Mouse (Mus musculus) T-helper 1 cell (primary cell): ENCODE measurements around the gene Spryd4.
"Not testable (repeated sequence)": the region's sequence is repeated elsewhere in the genome, so short reads cannot be mapped to it uniquely, and the experiment has no call there.

Source experiments
- in situ Hi-C: fragments of 300-600 bp; cut with MboI, MseI; formaldehyde crosslinking; loops from one replicate; pipeline ENCODE4 v1.15.1; 2025; ENCODE audit warnings: high pct_unique_total_duplicates

The Spryd4 gene

GRCm38 (mm10) chr10:128225538-128225937 is 13.9 kb upstream of the Spryd4 start, which contains the start of gene Mip:
Mip (plus strand) TSS chr10:128225838.
- in situ Hi-C loops, result no loop called here

GRCm38 (mm10) chr10:128225064-128225463 is 13.5 kb upstream of the Spryd4 start:
- in situ Hi-C loops, result no loop called here

- in situ Hi-C loops, result no loop called here
These were observed 10.1 kb upstream of the Spryd4 start for GRCm38 (mm10) chr10:128221533-128222286.

- in situ Hi-C loops, result no loop called here
These were observed 6.9 kb upstream of the Spryd4 start for GRCm38 (mm10) chr10:128218387-128219117.

GRCm38 (mm10) chr10:128214981-128215380 is 3.4 kb upstream of the Spryd4 start:
- in situ Hi-C loops, result no loop called here

- in situ Hi-C loops, result not testable (repeated sequence)
These were observed 2.5 kb upstream of the Spryd4 start for GRCm38 (mm10) chr10:128214112-128214511.

GRCm38 (mm10) chr10:128212871-128213323 is 1.3 kb upstream of the Spryd4 start:
- in situ Hi-C loops, result no loop called here

GRCm38 (mm10) chr10:128212148-128212547 is 541 bp upstream of the Spryd4 start:
- in situ Hi-C loops, result no loop called here

GRCm38 (mm10) chr10:128210954-128211353 is 653 bp downstream of the Spryd4 start:
- in situ Hi-C loops, result no loop called here

GRCm38 (mm10) chr10:128210131-128210530 is 1.5 kb downstream of the Spryd4 start:
- in situ Hi-C loops, result no loop called here

GRCm38 (mm10) chr10:128209311-128210009 is 2.1 kb downstream of the Spryd4 start:
- in situ Hi-C loops, result no loop called here

GRCm38 (mm10) chr10:128208326-128208725 is 3.3 kb downstream of the Spryd4 start:
- in situ Hi-C loops, result no loop called here

GRCm38 (mm10) chr10:128204941-128205340 is 6.7 kb downstream of the Spryd4 start:
- in situ Hi-C loops, result no loop called here

GRCm38 (mm10) chr10:128201856-128202255 is 9.8 kb downstream of the Spryd4 start:
- in situ Hi-C loops, result no loop called here

- in situ Hi-C loops, result no loop called here
These were observed 16.8 kb downstream of the Spryd4 start for GRCm38 (mm10) chr10:128194551-128195461.

GRCm38 (mm10) chr10:128194024-128194550 is 17.5 kb downstream of the Spryd4 start, which contains the start of gene Gls2:
Gls2 (plus strand) TSS chr10:128194457.
- in situ Hi-C loops, result no loop called here

- in situ Hi-C loops, result no loop called here
These were observed 18.5 kb downstream of the Spryd4 start for GRCm38 (mm10) chr10:128193113-128193512.

- in situ Hi-C loops, result not testable (repeated sequence)
These were observed 19.4 kb downstream of the Spryd4 start for GRCm38 (mm10) chr10:128192030-128192766.

GRCm38 (mm10) chr10:128191472-128191871 is 20.1 kb downstream of the Spryd4 start:
- in situ Hi-C loops, result no loop called here
